Mouse (Mus musculus): ENCODE results near the gene Gm42688. TPM values are rescaled to one million over a fixed set of nuclear protein-coding genes. Genes with fewer than 3 reads are reported as not detected.
A peak's percentile ranks its signal among the peaks of the same experiment; 100 is the strongest.

The Gm42688 gene
- total and polyA plus RNA-seq, 3 experiments, result 2.5 to 3.9 (median 2.9) TPM

GRCm38 (mm10) chr6:83116373-83117164, 15.2 kb downstream of the Gm42688 start:
- peak overlapping the region; percentile 94 for H3K4me3 ChIP-seq (ENCODE audit: low read depth, low read length)
- H3K4me1 ChIP-seq (ENCODE audit: insufficient read depth, low read depth, low read length), result peaks cover 76% of the 10 kb centered on the region
- DNase-seq (ENCODE audit: low spot score), result no peak
- peaks cover 63% of the 10 kb centered on the region for H3K36me3 ChIP-seq (replicated peaks)
- H3K27me3 ChIP-seq (ENCODE audit: insufficient read depth, low read length), result no peaks in the 10 kb centered on the region
- no peak for TF ChIP-seq TAL1 (conservative IDR thresholded peaks at IDR 0.05; ENCODE audit: low read depth, low read length)
- TF ChIP-seq CTCF (IDR thresholded peaks at IDR 0.05; ENCODE audit: low read depth, low read length), result no peak
- no peak for TF ChIP-seq GATA1 (IDR thresholded peaks at IDR 0.05; ENCODE audit: borderline replicate concordance, low read length)
- TF ChIP-seq POLR2AphosphoS5 (IDR thresholded peaks at IDR 0.05; ENCODE audit: insufficient replicate concordance, low read depth, low read length), result no peak
- no peak for TF ChIP-seq GATA2 (IDR thresholded peaks at IDR 0.05; ENCODE audit: borderline replicate concordance, low read depth, low read length)
- no peak for ATAC-seq (ENCODE audit: extremely low read depth, insufficient number of reproducible peaks, low FRiP score, poor library complexity, severe bottlenecking)
- no peaks in the 10 kb centered on the region for H3K9me3 ChIP-seq (replicated peaks)

DNA sequence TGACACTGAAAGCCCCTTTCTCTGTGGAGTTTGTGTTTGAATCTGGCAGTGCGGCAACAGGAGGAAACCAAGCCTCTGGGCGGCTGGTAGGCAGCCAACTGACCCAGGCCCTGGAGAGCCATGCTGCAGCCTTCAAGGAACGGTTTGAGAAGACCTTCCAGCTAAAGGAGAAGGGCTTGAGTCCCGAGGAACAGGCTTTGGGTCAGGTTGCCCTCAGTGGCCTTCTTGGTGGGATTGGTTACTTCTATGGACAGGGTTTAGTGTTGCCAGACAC, 15.7 kb downstream of the Gm42688 start:
- TF ChIP-seq POLR2AphosphoS5 (IDR thresholded peaks at IDR 0.05; ENCODE audit: insufficient replicate concordance, low read depth, low read length) (no peak), CTCF (IDR thresholded peaks at IDR 0.05; ENCODE audit: low read depth, low read length) (no peak)
- H3K4me1 ChIP-seq (ENCODE audit: insufficient read depth, low read depth, low read length), result peaks cover 77% of the 10 kb centered on the region
- no peak for ATAC-seq (ENCODE audit: extremely low read depth, insufficient number of reproducible peaks, low FRiP score, poor library complexity, severe bottlenecking)
- DNase-seq (ENCODE audit: low spot score), result no peak
- H3K9me3 ChIP-seq (replicated peaks), result no peaks in the 10 kb centered on the region
- H3K27me3 ChIP-seq (ENCODE audit: insufficient read depth, low read length), result no peaks in the 10 kb centered on the region
- H3K36me3 ChIP-seq (replicated peaks), result peaks cover 62% of the 10 kb centered on the region
- H3K4me3 ChIP-seq (ENCODE audit: low read depth, low read length), result peak overlapping the region; percentile 94; the same call in 1 of the 2 replicates

GRCm38 (mm10) chr6:83117616-83118015, 16.2 kb downstream of the Gm42688 start:
- Histone ChIP-seq H3K4me1 (ENCODE audit: insufficient read depth, low read depth, low read length) (peaks cover 79% of the 10 kb centered on the region), H3K4me3 (ENCODE audit: low read depth, low read length) (peak overlapping the region; percentile 46; the same call in 1 of the 2 replicates), H3K27me3 (ENCODE audit: insufficient read depth, low read length) (no peaks in the 10 kb centered on the region), H3K36me3 (replicated peaks) (peaks cover 61% of the 10 kb centered on the region), H3K9me3 (replicated peaks) (no peaks in the 10 kb centered on the region)
- DNase-seq (ENCODE audit: low spot score) (no peak), ATAC-seq (ENCODE audit: extremely low read depth, insufficient number of reproducible peaks, low FRiP score, poor library complexity, severe bottlenecking) (no peak)
- no peak for TF ChIP-seq GATA1 (IDR thresholded peaks at IDR 0.05; ENCODE audit: borderline replicate concordance, low read length)
- TF ChIP-seq CTCF (IDR thresholded peaks at IDR 0.05; ENCODE audit: low read depth, low read length), result no peak
- TF ChIP-seq POLR2AphosphoS5 (IDR thresholded peaks at IDR 0.05; ENCODE audit: insufficient replicate concordance, low read depth, low read length), result no peak
- no peak for TF ChIP-seq GATA2 (IDR thresholded peaks at IDR 0.05; ENCODE audit: borderline replicate concordance, low read depth, low read length)
- no peak for TF ChIP-seq TAL1 (conservative IDR thresholded peaks at IDR 0.05; ENCODE audit: low read depth, low read length)

GRCm38 (mm10) chr6:83118369-83118768, 17.0 kb downstream of the Gm42688 start:
- Histone ChIP-seq H3K4me1 (ENCODE audit: insufficient read depth, low read depth, low read length) (peaks cover 81% of the 10 kb centered on the region), H3K4me3 (ENCODE audit: low read depth, low read length) (no peak overlapping the region; the same call in 1 of the 2 replicates), H3K9me3 (replicated peaks) (no peaks in the 10 kb centered on the region), H3K36me3 (replicated peaks) (peaks cover 62% of the 10 kb centered on the region), H3K27me3 (ENCODE audit: insufficient read depth, low read length) (no peaks in the 10 kb centered on the region)
- ATAC-seq (ENCODE audit: extremely low read depth, insufficient number of reproducible peaks, low FRiP score, poor library complexity, severe bottlenecking) (no peak), DNase-seq (ENCODE audit: low spot score) (no peak)
- TF ChIP-seq GATA2 (IDR thresholded peaks at IDR 0.05; ENCODE audit: borderline replicate concordance, low read depth, low read length), result no peak
- no peak for TF ChIP-seq CTCF (IDR thresholded peaks at IDR 0.05; ENCODE audit: low read depth, low read length)
- TF ChIP-seq POLR2AphosphoS5 (IDR thresholded peaks at IDR 0.05; ENCODE audit: insufficient replicate concordance, low read depth, low read length), result no peak
- TF ChIP-seq GATA1 (IDR thresholded peaks at IDR 0.05; ENCODE audit: borderline replicate concordance, low read length), result no peak
- TF ChIP-seq TAL1 (conservative IDR thresholded peaks at IDR 0.05; ENCODE audit: low read depth, low read length), result no peak

- H3K4me3 ChIP-seq (ENCODE audit: low read depth, low read length), result peak overlapping the region; percentile 80; the same call in 1 of the 2 replicates
- no peak for ATAC-seq (ENCODE audit: extremely low read depth, insufficient number of reproducible peaks, low FRiP score, poor library complexity, severe bottlenecking)
- TF ChIP-seq POLR2AphosphoS5 (IDR thresholded peaks at IDR 0.05; ENCODE audit: insufficient replicate concordance, low read depth, low read length), result no peak; the same call in 1 of the 2 replicates
- TF ChIP-seq GATA1 (IDR thresholded peaks at IDR 0.05; ENCODE audit: borderline replicate concordance, low read length), result no peak
- TF ChIP-seq GATA2 (IDR thresholded peaks at IDR 0.05; ENCODE audit: borderline replicate concordance, low read depth, low read length), result no peak
- no peak for TF ChIP-seq CTCF (IDR thresholded peaks at IDR 0.05; ENCODE audit: low read depth, low read length)
Measured at GRCm38 (mm10) chr6:83118825-83119733, 17.7 kb downstream of the Gm42688 start.

DNA sequence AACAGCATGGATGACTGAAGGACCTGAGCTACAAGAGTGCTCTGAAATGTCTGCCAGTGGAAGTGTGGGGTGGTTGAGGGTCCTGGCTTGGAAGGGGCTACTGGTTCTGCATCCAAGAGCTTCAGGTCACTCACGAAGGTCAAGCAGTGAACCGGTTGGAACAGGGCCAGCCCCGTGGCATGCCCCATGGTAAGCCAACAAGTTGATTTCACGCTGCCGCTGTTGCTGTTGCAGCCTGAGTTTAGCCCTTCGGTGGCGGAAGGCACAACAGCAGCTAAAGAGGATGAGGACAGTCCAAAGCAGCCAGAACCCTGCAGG, 18.3 kb downstream of the Gm42688 start:
- Histone ChIP-seq H3K9me3 (replicated peaks) (no peaks in the 10 kb centered on the region), H3K4me1 (ENCODE audit: insufficient read depth, low read depth, low read length) (peaks cover 79% of the 10 kb centered on the region), H3K4me3 (ENCODE audit: low read depth, low read length) (peak overlapping the region; percentile 80; the same call in 1 of the 2 replicates), H3K36me3 (replicated peaks) (peaks cover 63% of the 10 kb centered on the region), H3K27me3 (ENCODE audit: insufficient read depth, low read length) (no peaks in the 10 kb centered on the region)
- ATAC-seq (ENCODE audit: extremely low read depth, insufficient number of reproducible peaks, low FRiP score, poor library complexity, severe bottlenecking), result no peak
- TF ChIP-seq TAL1 (conservative IDR thresholded peaks at IDR 0.05; ENCODE audit: low read depth, low read length), result no peak
- TF ChIP-seq POLR2AphosphoS5 (IDR thresholded peaks at IDR 0.05; ENCODE audit: insufficient replicate concordance, low read depth, low read length), result 0 out of 2 replicates have a peak, but pooled peaks have one; percentile 32
- no peak for DNase-seq (ENCODE audit: low spot score)

More at GRCm38 (mm10) chr6:83118825-83119733, 17.7 kb downstream of the Gm42688 start:
- peaks cover 79% of the 10 kb centered on the region for H3K4me1 ChIP-seq (ENCODE audit: insufficient read depth, low read depth, low read length)
- H3K9me3 ChIP-seq (replicated peaks), result no peaks in the 10 kb centered on the region
- no peak for DNase-seq (ENCODE audit: low spot score)
- H3K27me3 ChIP-seq (ENCODE audit: insufficient read depth, low read length), result no peaks in the 10 kb centered on the region
- H3K36me3 ChIP-seq (replicated peaks), result peaks cover 61% of the 10 kb centered on the region

Data from G1E (cell line).